Mouse (Mus musculus) small intestine, adult 2 months (tissue): ENCODE data around the gene Hyal4.

Experiments
- CTCF ChIP-seq: fragments of 200-500 bp; IDR thresholded peaks from 2 replicates; pipeline ENCODE4 v1.5.1; 2012; ENCODE audit warnings: low read depth, mild to moderate bottlenecking, control low read depth, inconsistent platforms, low read length, moderate library complexity, mixed read lengths; ENCODE audit not compliant: insufficient replicate concordance, insufficient read length; ENCODE audit errors: extremely low read depth
- POLR2A ChIP-seq: fragments of 200-500 bp; IDR thresholded peaks from 2 replicates; pipeline ENCODE4 v1.6.1; 2012; ENCODE audit warnings: low read depth, mild to moderate bottlenecking, control low read depth, inconsistent platforms, low read length, moderate library complexity

- TF ChIP-seq POLR2A (no peak), CTCF (no peak)
Observed at GRCm38 (mm10) chr6:24779182-24779581, 31.1 kb downstream of the Hyal4 start.
